Comparison of ENCODE assay signal across 8 mouse cellular contexts in genomic region chr14:119123582-119123981, GRCm38 (mm10). TPM values are rescaled to one million over a fixed set of nuclear protein-coding genes. Genes with fewer than 3 reads are reported as not detected.
A peak's percentile ranks its signal among the peaks of the same experiment; 100 is the strongest.
DNase-seq lines count a peak whose midpoint lies in the region; ATAC-seq and TF ChIP-seq lines count a peak whose summit lies in the region.

No protein-coding gene starts in this region.

- peak overlapping the region; percentile 51 for H3K4me2 ChIP-seq in embryonic facial prominence, embryonic 15.5 days (replicated peaks)
- H3K4me2 ChIP-seq in intestine, embryonic 15.5 days (replicated peaks) = peak overlapping the region; percentile 61
- peak overlapping the region; percentile 61 for H3K4me2 ChIP-seq in neural tube, embryonic 12.5 days (replicated peaks)

- TF ChIP-seq CTCF in kidney, adult 2 months (conservative IDR thresholded peaks at IDR 0.05; ENCODE audit: insufficient read depth, insufficient read length, low read depth, low read length) = no peak

- no peaks in the 10 kb centered on the region for H3K27me3 ChIP-seq in kidney, adult 2 months (replicated peaks; ENCODE audit: control insufficient read depth, insufficient read depth, low read length)
- H3K27me3 ChIP-seq in embryonic facial prominence, embryonic 15.5 days = no peaks in the 10 kb centered on the region
- H3K27me3 ChIP-seq in intestine, embryonic 15.5 days (replicated peaks) = no peaks in the 10 kb centered on the region
- 0 out of 2 replicates have a peak, but pooled peaks cover 6% of the 10 kb centered on the region for H3K27me3 ChIP-seq in neural tube, embryonic 12.5 days (replicated peaks)

- no peak for ATAC-seq in embryonic facial prominence, embryonic 15.5 days (ENCODE audit: insufficient number of reproducible peaks, low FRiP score, low TSS enrichment, low read depth)
- ATAC-seq in intestine, embryonic 15.5 days = peak; percentile 56
- ATAC-seq in neural tube, embryonic 12.5 days (ENCODE audit: low FRiP score, low read depth) = peak; percentile 43; the same call in 1 of the 2 replicates

- no peaks in the 10 kb centered on the region for H3K36me3 ChIP-seq in kidney, adult 2 months (ENCODE audit: control insufficient read depth, insufficient read depth, low read length)
- H3K36me3 ChIP-seq in embryonic facial prominence, embryonic 15.5 days = no peaks in the 10 kb centered on the region
- no peaks in the 10 kb centered on the region for H3K36me3 ChIP-seq in intestine, embryonic 15.5 days
- H3K36me3 ChIP-seq in neural tube, embryonic 12.5 days = no peaks in the 10 kb centered on the region

- no peak for TF ChIP-seq POLR2A in kidney, adult 2 months (IDR thresholded peaks at IDR 0.05; ENCODE audit: low read depth, low read length)

- no peak for DNase-seq in kidney, adult 2 months
- no peak for DNase-seq in kidney, adult 18-20 months
- DNase-seq in left cerebral cortex, adult 9 months (ENCODE audit: low spot score in 2 of 2) = no peak
- DNase-seq in spleen, postnatal 10 days (ENCODE audit: low spot score in 2 of 2) = no peak
- DNase-seq in cerebellum, postnatal 14 days = no peak

- no peak overlapping the region for H3K27ac ChIP-seq in kidney, adult 2 months (ENCODE audit: insufficient read depth, low read depth, low read length)
- no peak overlapping the region for H3K27ac ChIP-seq in embryonic facial prominence, embryonic 15.5 days (replicated peaks)
- no peak overlapping the region for H3K27ac ChIP-seq in intestine, embryonic 15.5 days
- H3K27ac ChIP-seq in neural tube, embryonic 12.5 days = no peak overlapping the region

- peak overlapping the region; percentile 13; the same call in 1 of the 2 replicates for H3K4me3 ChIP-seq in kidney, adult 2 months (ENCODE audit: insufficient read depth, low read depth, low read length)
- peak overlapping the region; percentile 41 for H3K4me3 ChIP-seq in embryonic facial prominence, embryonic 15.5 days (replicated peaks)
- H3K4me3 ChIP-seq in intestine, embryonic 15.5 days (replicated peaks) = peak overlapping the region; percentile 33
- H3K4me3 ChIP-seq in neural tube, embryonic 12.5 days = peak overlapping the region; percentile 30

- no peaks in the 10 kb centered on the region for H3K9me3 ChIP-seq in embryonic facial prominence, embryonic 15.5 days (replicated peaks)
- no peaks in the 10 kb centered on the region for H3K9me3 ChIP-seq in intestine, embryonic 15.5 days
- H3K9me3 ChIP-seq in neural tube, embryonic 12.5 days = no peaks in the 10 kb centered on the region

- H3K9ac ChIP-seq in embryonic facial prominence, embryonic 15.5 days = no peak overlapping the region
- H3K9ac ChIP-seq in intestine, embryonic 15.5 days = no peak overlapping the region
- H3K9ac ChIP-seq in neural tube, embryonic 12.5 days = no peak overlapping the region

- H3K4me1 ChIP-seq in kidney, adult 2 months (ENCODE audit: control insufficient read depth, insufficient read depth, low read length) = 0 out of 2 replicates have a peak, but pooled peaks cover 2% of the 10 kb centered on the region
- H3K4me1 ChIP-seq in embryonic facial prominence, embryonic 15.5 days = no peaks in the 10 kb centered on the region; the same call in 1 of the 2 replicates
- H3K4me1 ChIP-seq in intestine, embryonic 15.5 days (replicated peaks) = 0 out of 2 replicates have a peak, but pooled peaks cover 3% of the 10 kb centered on the region
- H3K4me1 ChIP-seq in neural tube, embryonic 12.5 days = peaks cover 13% of the 10 kb centered on the region; the same call in 1 of the 2 replicates

- 4% methylated on average over 12 of the region's 12 CpGs for WGBS in kidney, adult 2 months
- 4% methylated on average over 12 of the region's 12 CpGs for WGBS in embryonic facial prominence, embryonic 15.5 days
- 5% methylated on average over 12 of the region's 12 CpGs for WGBS in intestine, embryonic 15.5 days
- 6% methylated on average over 12 of the region's 12 CpGs for WGBS in neural tube, embryonic 12.5 days

RNA-seq across cellular contexts. Expression of gene Hs6st3, which starts 14.6 kb away (rescaled TPM):
- 0.08 and 0.11 TPM in 2 replicates for polyA plus RNA-seq in kidney, adult 2 months (2012; rRNA removed)
- polyA plus RNA-seq in embryonic facial prominence, embryonic 15.5 days (2015; fragmentation: Nextera tagmentation; extraction: Ambion mirVana) = 0.19 and 0.32 TPM in 2 replicates
- 0.14 TPM in 1 of 2 replicates, not detected in the other for polyA plus RNA-seq in intestine, embryonic 15.5 days (2015; fragmentation: Nextera tagmentation; extraction: Ambion mirVana)
- polyA plus RNA-seq in neural tube, embryonic 12.5 days (2016; fragmentation: Nextera tagmentation; extraction: Ambion mirVana) = 0.72 and 0.83 TPM in 2 replicates

RNA-seq across cellular contexts. Expression of gene Uggt2, which starts 24.4 kb away (rescaled TPM):
- polyA plus RNA-seq in kidney, adult 2 months (2012; rRNA removed) = 3.4 and 3.5 TPM in 2 replicates
- polyA plus RNA-seq in embryonic facial prominence, embryonic 15.5 days (2015; fragmentation: Nextera tagmentation; extraction: Ambion mirVana) = 9.2 and 11.1 TPM in 2 replicates
- 7.9 TPM in 2 replicates for polyA plus RNA-seq in intestine, embryonic 15.5 days (2015; fragmentation: Nextera tagmentation; extraction: Ambion mirVana)
- polyA plus RNA-seq in neural tube, embryonic 12.5 days (2016; fragmentation: Nextera tagmentation; extraction: Ambion mirVana) = 19.4 and 20.1 TPM in 2 replicates
